Mouse (Mus musculus) lung, postnatal 0 days (tissue): Measurements from ENCODE around the gene Icam4. TPM values are rescaled to one million over a fixed set of nuclear protein-coding genes. Genes with fewer than 3 reads are reported as not detected.
A peak's percentile ranks its signal among the peaks of the same experiment; 100 is the strongest.

Source experiments
- ATAC-seq: fragments of 200-750 bp; cut with Nextera tagmentation; 2 replicates; pipeline ENCODE4 v1.8.0; 2017; ENCODE audit warnings: moderate library complexity
- DNase-seq: peaks from one replicate; pipeline ENCODE4 v3.0.0-alpha.2; 2016; ENCODE audit warnings: low spot score
- H3K27ac ChIP-seq: fragments of 300-500 bp; sonication (generic); 2 replicates; pipeline ENCODE4 v1.5.1; 2014; ENCODE audit warnings: antibody characterized with exemption, mild to moderate bottlenecking, low read length, mixed read lengths
- H3K27me3 ChIP-seq: fragments of 300-500 bp; sonication (generic); replicated peaks from 2 replicates; pipeline ENCODE4 v1.6.1; 2014; ENCODE audit warnings: low read length, mixed read lengths; ENCODE audit not compliant: insufficient read depth
- H3K36me3 ChIP-seq: fragments of 300-500 bp; sonication (generic); 2 replicates; pipeline ENCODE4 v1.6.1; 2014; ENCODE audit warnings: low read length, mixed read lengths; ENCODE audit not compliant: insufficient read depth
- H3K4me1 ChIP-seq: fragments of 300-500 bp; sonication (generic); 2 replicates; pipeline ENCODE4 v1.6.1; 2014; ENCODE audit warnings: antibody characterized with exemption, low read depth, low read length, mixed read lengths; ENCODE audit not compliant: insufficient read depth
- H3K4me2 ChIP-seq: fragments of 300-500 bp; sonication (generic); replicated peaks from 2 replicates; pipeline ENCODE4 v1.6.1; 2014; ENCODE audit warnings: low read depth, mild to moderate bottlenecking, low read length, moderate library complexity, mixed read lengths
- H3K4me3 ChIP-seq: fragments of 300-500 bp; sonication (generic); 2 replicates; pipeline ENCODE4 v1.5.1; 2014; ENCODE audit warnings: low read depth, low read length
- H3K9ac ChIP-seq: fragments of 300-500 bp; sonication (generic); replicated peaks from 2 replicates; pipeline ENCODE4 v1.6.1; 2014; ENCODE audit warnings: low read depth, mild to moderate bottlenecking
- H3K9me3 ChIP-seq: fragments of 300-500 bp; sonication (generic); 2 replicates; pipeline ENCODE4 v1.6.1; 2016; ENCODE audit warnings: low read length, mixed read lengths
- CTCF ChIP-seq: IDR thresholded peaks from 2 replicates; pipeline ENCODE4 v1.5.1; 2016; ENCODE audit warnings: antibody characterized with exemption, mild to moderate bottlenecking
- EP300 ChIP-seq: IDR thresholded peaks from 2 replicates; pipeline ENCODE4 v1.6.1; 2016; ENCODE audit warnings: antibody characterized with exemption, mild to moderate bottlenecking, control low read depth
- WGBS: fragments of 180-500 bp; shearing (Covaris S2); extraction: QIAGEN DNeasy Blood & Tissue Kit; methylation state at CpG from one replicate; pipeline ENCODE4 v1.1.7; 2014; 5-methylcytosine and 5-hydroxymethylcytosine counted together
- polyA plus RNA-seq: library from polyadenylated mRNA; unstranded; fragments of >200 nt; fragmentation: Nextera tagmentation; extraction: Ambion mirVana; gene quantifications from 2 replicates; pipeline ENCODE4 v1.2.1, GENCODE M21; 2015

Icam4 gene
- polyA plus RNA-seq, 1 experiment from 2014 or later, result 3.8 TPM

GRCm38 (mm10) chr9:21016331-21017176 is 12.6 kb upstream of the Icam4 start:
- ATAC-seq (no peak), DNase-seq (peak; percentile 33)

GRCm38 (mm10) chr9:21017177-21017575 is 12.0 kb upstream of the Icam4 start:
- DNase-seq (no peak), ATAC-seq (no peak)
- 14% methylated on average over 4 of the region's 4 CpGs for WGBS
- no peaks in the 10 kb centered on the region for H3K9me3 ChIP-seq
- no peaks in the 10 kb centered on the region for H3K27me3 ChIP-seq
- no peak overlapping the region; the same call in 1 of the 2 replicates for H3K9ac ChIP-seq
- TF ChIP-seq EP300 (no peak), CTCF (no peak)
- H3K4me3 ChIP-seq, result peak overlapping the region; percentile 45
- peaks cover 23% of the 10 kb centered on the region for H3K4me1 ChIP-seq
- H3K4me2 ChIP-seq, result peak overlapping the region; percentile 65
- H3K27ac ChIP-seq, result peak overlapping the region; percentile 74
- H3K36me3 ChIP-seq, result 0 out of 2 replicates have a peak, but pooled peaks cover 8% of the 10 kb centered on the region

More at GRCm38 (mm10) chr9:21016331-21017176, 12.6 kb upstream of the Icam4 start:
- 5% methylated on average over 17 of the region's 17 CpGs for WGBS
- Histone ChIP-seq H3K27me3 (no peaks in the 10 kb centered on the region), H3K27ac (peak overlapping the region; percentile 74), H3K4me1 (peaks cover 20% of the 10 kb centered on the region), H3K9me3 (no peaks in the 10 kb centered on the region), H3K4me3 (peak overlapping the region; percentile 45), H3K9ac (peak overlapping the region; percentile 27; the same call in 1 of the 2 replicates), H3K36me3 (0 out of 2 replicates have a peak, but pooled peaks cover 8% of the 10 kb centered on the region), H3K4me2 (peak overlapping the region; percentile 65)
- TF ChIP-seq CTCF, result no peak
- no peak for TF ChIP-seq EP300

GRCm38 (mm10) chr9:21018600-21018999 is 10.6 kb upstream of the Icam4 start:
- Histone ChIP-seq H3K36me3 (0 out of 2 replicates have a peak, but pooled peaks cover 8% of the 10 kb centered on the region), H3K9me3 (no peaks in the 10 kb centered on the region), H3K27ac (0 out of 2 replicates have a peak overlapping the region, but pooled peaks have one; percentile 20), H3K4me2 (peak overlapping the region; percentile 17; the same call in 1 of the 2 replicates), H3K4me1 (peaks cover 23% of the 10 kb centered on the region), H3K9ac (no peak overlapping the region), H3K4me3 (no peak overlapping the region), H3K27me3 (no peaks in the 10 kb centered on the region)
- no peak for TF ChIP-seq EP300
- no peak for TF ChIP-seq CTCF
- WGBS, result 48% methylated on average over 2 of the region's 2 CpGs
- ATAC-seq (0 out of 2 replicates have a peak, but pooled peaks have one; percentile 12), DNase-seq (no peak)

- no peaks in the 10 kb centered on the region for H3K27me3 ChIP-seq
- 0 out of 2 replicates have a peak, but pooled peaks cover 8% of the 10 kb centered on the region for H3K36me3 ChIP-seq
- H3K9me3 ChIP-seq, result no peaks in the 10 kb centered on the region
- DNase-seq (peak; percentile 64), ATAC-seq (peak; percentile 30; the same call in 1 of the 2 replicates)
- no peak overlapping the region for H3K9ac ChIP-seq
- H3K4me3 ChIP-seq, result no peak overlapping the region
- TF ChIP-seq CTCF (no peak), EP300 (peak; percentile 90)
- peak overlapping the region; percentile 87 for H3K27ac ChIP-seq
- 61% methylated on average over 3 of the region's 3 CpGs for WGBS
- H3K4me2 ChIP-seq, result no peak overlapping the region
- H3K4me1 ChIP-seq, result peaks cover 10% of the 10 kb centered on the region
These were observed 7.8 kb upstream of the Icam4 start for GRCm38 (mm10) chr9:21021363-21021762.

GRCm38 (mm10) chr9:21022288-21022687 is 6.9 kb upstream of the Icam4 start:
- no peak overlapping the region for H3K4me2 ChIP-seq
- peak; percentile 30 for ATAC-seq
- no peak overlapping the region for H3K4me3 ChIP-seq
- peaks cover 7% of the 10 kb centered on the region for H3K4me1 ChIP-seq
- H3K36me3 ChIP-seq, result 0 out of 2 replicates have a peak, but pooled peaks cover 8% of the 10 kb centered on the region
- WGBS, result 42% methylated on average over 6 of the region's 6 CpGs
- TF ChIP-seq CTCF (no peak), EP300 (peak; percentile 77)
- 0 out of 2 replicates have a peak, but pooled peaks cover 2% of the 10 kb centered on the region for H3K27me3 ChIP-seq
- no peak overlapping the region for H3K9ac ChIP-seq
- peak overlapping the region; percentile 87 for H3K27ac ChIP-seq
- H3K9me3 ChIP-seq, result no peaks in the 10 kb centered on the region
- peak; percentile 81 for DNase-seq

GRCm38 (mm10) chr9:21022726-21023125 is 6.4 kb upstream of the Icam4 start:
- no peaks in the 10 kb centered on the region for H3K9me3 ChIP-seq
- 0 out of 2 replicates have a peak, but pooled peaks cover 8% of the 10 kb centered on the region for H3K36me3 ChIP-seq
- TF ChIP-seq CTCF (peak; percentile 38), EP300 (no peak)
- no peak overlapping the region for H3K4me3 ChIP-seq
- ATAC-seq (no peak), DNase-seq (no peak)
- 0 out of 2 replicates have a peak, but pooled peaks cover 4% of the 10 kb centered on the region for H3K4me1 ChIP-seq
- peak overlapping the region; percentile 87 for H3K27ac ChIP-seq
- WGBS, result 73% methylated on average over 1 of the region's 1 CpGs
- H3K9ac ChIP-seq, result no peak overlapping the region
- 0 out of 2 replicates have a peak, but pooled peaks cover 2% of the 10 kb centered on the region for H3K27me3 ChIP-seq
- no peak overlapping the region for H3K4me2 ChIP-seq
